Mouse (Mus musculus): ENCODE data around the gene Mrtfa.

DNA sequence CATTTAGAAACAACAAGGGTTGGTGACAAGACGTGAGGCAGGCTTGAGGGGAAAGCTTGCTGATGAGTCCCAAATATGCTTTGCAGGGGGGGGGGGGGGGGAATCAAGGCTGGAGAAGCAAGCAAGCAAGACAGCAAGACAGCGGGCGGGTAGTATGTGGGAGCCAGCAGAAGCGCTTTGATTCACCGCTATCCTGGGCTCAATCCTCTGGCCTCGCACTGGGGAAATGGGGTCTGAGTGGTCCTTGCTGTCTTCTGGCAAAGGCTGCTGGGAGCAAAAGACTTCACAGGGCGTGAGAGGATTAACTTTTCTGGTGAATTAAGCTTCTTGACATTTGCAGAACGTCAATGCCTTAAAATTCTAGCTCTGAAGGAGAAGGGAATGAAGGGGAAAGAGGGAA lies 45.5 kb upstream of the Mrtfa start:
- TF ChIP-seq CTCF (IDR thresholded peaks at IDR 0.05; ENCODE audit: low read depth, low read length) (no peak), POLR2A (IDR thresholded peaks at IDR 0.05; ENCODE audit: insufficient read depth, low read length) (no peak), EP300 (IDR thresholded peaks at IDR 0.05; ENCODE audit: insufficient read depth, low read depth, low read length) (no peak)

All from ES-Bruce4 (cell line).